ENCODE assay signal across 8 mouse cellular contexts in genomic region chr19:8742176-8742575, GRCm38 (mm10). TPM values are rescaled to one million over a fixed set of nuclear protein-coding genes. Genes with fewer than 3 reads are reported as not detected.
DNase-seq lines count a peak whose midpoint lies in the region; ATAC-seq and TF ChIP-seq lines count a peak whose summit lies in the region.

No protein-coding gene starts in this region.

- H3K4me3 ChIP-seq in heart, embryonic 13.5 days: peak overlapping the region; percentile 98
- peak overlapping the region; percentile 87 for H3K4me3 ChIP-seq in ES-Bruce4 (ENCODE audit: low read depth, low read length)
- H3K4me3 ChIP-seq in forebrain, embryonic 13.5 days: peak overlapping the region; percentile 97
- H3K4me3 ChIP-seq in liver, embryonic 13.5 days (replicated peaks): peak overlapping the region; percentile 72

- TF ChIP-seq POLR2A in ES-Bruce4 (IDR thresholded peaks at IDR 0.05; ENCODE audit: insufficient read depth, low read length): no peak

- no peak for DNase-seq in heart, postnatal 25 days (ENCODE audit: low spot score)
- DNase-seq in liver, embryonic 13.5 days: no peak
- DNase-seq in ovary, postnatal 36 days (ENCODE audit: low spot score): no peak
- no peak for DNase-seq in ovary, postnatal 10 days (ENCODE audit: low spot score)
- no peak for DNase-seq in layer of hippocampus, adult 8-10 months (ENCODE audit: low spot score in 2 of 2)

- H3K36me3 ChIP-seq in heart, embryonic 13.5 days: peaks cover 79% of the 10 kb centered on the region
- peaks cover 37% of the 10 kb centered on the region for H3K36me3 ChIP-seq in ES-Bruce4 (ENCODE audit: control insufficient read depth, insufficient read depth, low read length, poor library complexity, severe bottlenecking)
- H3K36me3 ChIP-seq in forebrain, embryonic 13.5 days (ENCODE audit: poor library complexity, severe bottlenecking): peaks cover 78% of the 10 kb centered on the region
- H3K36me3 ChIP-seq in liver, embryonic 13.5 days: peaks cover 82% of the 10 kb centered on the region

- TF ChIP-seq EP300 in ES-Bruce4 (IDR thresholded peaks at IDR 0.05; ENCODE audit: insufficient read depth, low read depth, low read length): no peak

- H3K4me1 ChIP-seq in heart, embryonic 13.5 days: peaks cover 25% of the 10 kb centered on the region
- H3K4me1 ChIP-seq in ES-Bruce4 (ENCODE audit: control insufficient read depth, insufficient read depth, low read length): no peaks in the 10 kb centered on the region
- peaks cover 22% of the 10 kb centered on the region for H3K4me1 ChIP-seq in forebrain, embryonic 13.5 days
- H3K4me1 ChIP-seq in liver, embryonic 13.5 days (replicated peaks): peaks cover 39% of the 10 kb centered on the region

- H3K9me3 ChIP-seq in heart, embryonic 13.5 days: no peaks in the 10 kb centered on the region
- H3K9me3 ChIP-seq in ES-Bruce4 (replicated peaks; ENCODE audit: control insufficient read depth, insufficient read depth, low read length, poor library complexity, severe bottlenecking): no peaks in the 10 kb centered on the region
- no peaks in the 10 kb centered on the region for H3K9me3 ChIP-seq in forebrain, embryonic 13.5 days (replicated peaks)
- no peaks in the 10 kb centered on the region for H3K9me3 ChIP-seq in liver, embryonic 13.5 days (replicated peaks)

- 12% methylated on average over 14 of the region's 14 CpGs for WGBS in heart, embryonic 13.5 days
- 23% methylated on average over 14 of the region's 14 CpGs for WGBS in forebrain, embryonic 13.5 days
- 8% methylated on average over 14 of the region's 14 CpGs for WGBS in liver, embryonic 13.5 days (ENCODE audit: insufficient replicate concordance)

- peak overlapping the region; percentile 98 for H3K27ac ChIP-seq in heart, embryonic 13.5 days (replicated peaks)
- H3K27ac ChIP-seq in ES-Bruce4 (ENCODE audit: insufficient read depth, low read length): no peak overlapping the region
- peak overlapping the region; percentile 58; the same call in 1 of the 2 replicates for H3K27ac ChIP-seq in forebrain, embryonic 13.5 days
- peak overlapping the region; percentile 89 for H3K27ac ChIP-seq in liver, embryonic 13.5 days

- peak overlapping the region; percentile 100 for H3K4me2 ChIP-seq in heart, embryonic 13.5 days
- peak overlapping the region; percentile 98 for H3K4me2 ChIP-seq in forebrain, embryonic 13.5 days
- H3K4me2 ChIP-seq in liver, embryonic 13.5 days: peak overlapping the region; percentile 84

- H3K27me3 ChIP-seq in heart, embryonic 13.5 days (replicated peaks): no peaks in the 10 kb centered on the region
- H3K27me3 ChIP-seq in ES-Bruce4 (ENCODE audit: control insufficient read depth, insufficient read depth, low read length, poor library complexity, severe bottlenecking): no peaks in the 10 kb centered on the region
- no peaks in the 10 kb centered on the region for H3K27me3 ChIP-seq in forebrain, embryonic 13.5 days
- no peaks in the 10 kb centered on the region for H3K27me3 ChIP-seq in liver, embryonic 13.5 days

- no peak for TF ChIP-seq CTCF in ES-Bruce4 (IDR thresholded peaks at IDR 0.05; ENCODE audit: low read depth, low read length)

- ATAC-seq in heart, embryonic 13.5 days (ENCODE audit: extremely low read depth, insufficient number of reproducible peaks, low FRiP score, low TSS enrichment): no peak
- ATAC-seq in forebrain, embryonic 13.5 days: no peak
- ATAC-seq in liver, embryonic 13.5 days (ENCODE audit: low read depth): no peak

- intact Hi-C loops in heart, postnatal 25 days (cut with DNase I): no loop called here

- peak overlapping the region; percentile 97 for H3K9ac ChIP-seq in heart, embryonic 13.5 days
- peak overlapping the region; percentile 66 for H3K9ac ChIP-seq in ES-Bruce4 (ENCODE audit: low read depth, poor library complexity, severe bottlenecking)
- peak overlapping the region; percentile 90 for H3K9ac ChIP-seq in forebrain, embryonic 13.5 days
- H3K9ac ChIP-seq in liver, embryonic 13.5 days: peak overlapping the region; percentile 84

RNA-seq across cellular contexts. Expression of gene Stx5a, which starts 1.0 kb away (rescaled TPM):
- polyA plus RNA-seq in heart, embryonic 13.5 days (2015; fragmentation: Nextera tagmentation; extraction: Ambion mirVana): 81.1 and 87.5 TPM in 2 replicates
- 10 to 100 TPM; 27.6 to 31.0 TPM for total RNA-seq in heart, postnatal 25 days (2021)
- 45.6 and 47.1 TPM in 2 replicates for polyA plus RNA-seq in ES-Bruce4 (2011; ENCODE audit: insufficient read depth, insufficient read length, low read depth, missing spikeins)
- polyA plus RNA-seq in forebrain, embryonic 13.5 days (2015; fragmentation: Nextera tagmentation; extraction: Ambion mirVana): 117 and 118 TPM in 2 replicates
- polyA plus RNA-seq in liver, embryonic 13.5 days (2015; fragmentation: Nextera tagmentation; extraction: Ambion mirVana): 48.2 and 51.9 TPM in 2 replicates
- total RNA-seq in layer of hippocampus, adult 8-10 months (2022): 10 to 100 TPM; 65.3 to 91.2 (median 76.1) TPM

RNA-seq across cellular contexts. Expression of gene 1700092M07Rik, which starts 1.7 kb away (rescaled TPM):
- 1.3 and 1.4 TPM in 2 replicates for polyA plus RNA-seq in heart, embryonic 13.5 days (2015; fragmentation: Nextera tagmentation; extraction: Ambion mirVana)
- not detected for total RNA-seq in heart, postnatal 25 days (2021)
- 2.2 TPM in 1 of 2 replicates, not detected in the other for polyA plus RNA-seq in ES-Bruce4 (2011; ENCODE audit: insufficient read depth, insufficient read length, low read depth, missing spikeins)
- 1.9 and 3.7 TPM in 2 replicates for polyA plus RNA-seq in forebrain, embryonic 13.5 days (2015; fragmentation: Nextera tagmentation; extraction: Ambion mirVana)
- 0.81 and 1.3 TPM in 2 replicates for polyA plus RNA-seq in liver, embryonic 13.5 days (2015; fragmentation: Nextera tagmentation; extraction: Ambion mirVana)
- total RNA-seq in layer of hippocampus, adult 8-10 months (2022): 1 to 10 TPM in 3 of 4 experiments, not detected in 1; 2.0 to 3.3 (median 2.4) TPM

RNA-seq across cellular contexts. Expression of gene Wdr74, which starts 6.5 kb away (rescaled TPM):
- polyA plus RNA-seq in heart, embryonic 13.5 days (2015; fragmentation: Nextera tagmentation; extraction: Ambion mirVana): 54.1 and 60.0 TPM in 2 replicates
- total RNA-seq in heart, postnatal 25 days (2021): 10 to 100 TPM; 17.9 to 18.9 TPM
- polyA plus RNA-seq in ES-Bruce4 (2011; ENCODE audit: insufficient read depth, insufficient read length, low read depth, missing spikeins): 81.1 and 97.0 TPM in 2 replicates
- polyA plus RNA-seq in forebrain, embryonic 13.5 days (2015; fragmentation: Nextera tagmentation; extraction: Ambion mirVana): 92.0 and 97.4 TPM in 2 replicates
- polyA plus RNA-seq in liver, embryonic 13.5 days (2015; fragmentation: Nextera tagmentation; extraction: Ambion mirVana): 80.8 and 81.6 TPM in 2 replicates
- total RNA-seq in layer of hippocampus, adult 8-10 months (2022): 10 to 100 TPM; 44.0 to 45.3 (median 44.3) TPM

RNA-seq across cellular contexts. Expression of gene Nxf1, which starts 14.7 kb away (rescaled TPM):
- 123 and 124 TPM in 2 replicates for polyA plus RNA-seq in heart, embryonic 13.5 days (2015; fragmentation: Nextera tagmentation; extraction: Ambion mirVana)
- 10 to 100 TPM; 37.5 to 48.1 TPM for total RNA-seq in heart, postnatal 25 days (2021)
- 122 and 200 TPM in 2 replicates for polyA plus RNA-seq in ES-Bruce4 (2011; ENCODE audit: insufficient read depth, insufficient read length, low read depth, missing spikeins)
- 194 and 211 TPM in 2 replicates for polyA plus RNA-seq in forebrain, embryonic 13.5 days (2015; fragmentation: Nextera tagmentation; extraction: Ambion mirVana)
- polyA plus RNA-seq in liver, embryonic 13.5 days (2015; fragmentation: Nextera tagmentation; extraction: Ambion mirVana): 93.3 and 104 TPM in 2 replicates
- 100 to 1,000 TPM in 2 of 4 experiments, 10 to 100 TPM in 2; 80.5 to 120 (median 102) TPM for total RNA-seq in layer of hippocampus, adult 8-10 months (2022)

RNA-seq across cellular contexts. Expression of gene Slc3a2, which starts 19.0 kb away (rescaled TPM):
- polyA plus RNA-seq in heart, embryonic 13.5 days (2015; fragmentation: Nextera tagmentation; extraction: Ambion mirVana): 72.8 and 74.8 TPM in 2 replicates
- 10 to 100 TPM; 36.1 to 38.0 TPM for total RNA-seq in heart, postnatal 25 days (2021)
- polyA plus RNA-seq in ES-Bruce4 (2011; ENCODE audit: insufficient read depth, insufficient read length, low read depth, missing spikeins): 170 TPM in 2 replicates
- 135 and 143 TPM in 2 replicates for polyA plus RNA-seq in forebrain, embryonic 13.5 days (2015; fragmentation: Nextera tagmentation; extraction: Ambion mirVana)
- polyA plus RNA-seq in liver, embryonic 13.5 days (2015; fragmentation: Nextera tagmentation; extraction: Ambion mirVana): 118 and 128 TPM in 2 replicates
- total RNA-seq in layer of hippocampus, adult 8-10 months (2022): 100 to 1,000 TPM; 157 to 169 (median 162) TPM
